Mouse (Mus musculus) hindbrain, embryonic 14.5 days (tissue): ENCODE data around the gene Ak6. TPM values are rescaled to one million over a fixed set of nuclear protein-coding genes. Genes with fewer than 3 reads are reported as not detected.
A peak's percentile ranks its signal among the peaks of the same experiment; 100 is the strongest.

Source experiments
- ATAC-seq: fragments of 200-750 bp; cut with Nextera tagmentation; 2 replicates; pipeline ENCODE4 v1.8.0; 2017; ENCODE audit warnings: moderate number of reproducible peaks, mild to moderate bottlenecking, moderate TSS enrichment, moderate library complexity; ENCODE audit not compliant: low FRiP score
- DNase-seq: peaks from one replicate; pipeline ENCODE4 v3.0.0-alpha.2; 2015; ENCODE audit warnings: low spot score
- H3K27ac ChIP-seq: fragments of 300-500 bp; sonication (generic); 2 replicates; pipeline ENCODE4 v1.5.1; 2014; ENCODE audit warnings: mild to moderate bottlenecking, moderate library complexity
- H3K27me3 ChIP-seq: fragments of 300-500 bp; sonication (generic); 2 replicates; pipeline ENCODE4 v1.6.1; 2014; ENCODE audit warnings: mild to moderate bottlenecking, low read length, mixed read lengths; ENCODE audit not compliant: control insufficient read depth, insufficient read depth
- H3K36me3 ChIP-seq: fragments of 300-500 bp; sonication (generic); replicated peaks from 2 replicates; pipeline ENCODE4 v1.6.1; 2014; ENCODE audit not compliant: control insufficient read depth, insufficient read depth
- H3K4me1 ChIP-seq: fragments of 300-500 bp; sonication (generic); replicated peaks from 2 replicates; pipeline ENCODE4 v1.6.1; 2014; ENCODE audit warnings: antibody characterized with exemption, low read length, mixed read lengths; ENCODE audit not compliant: control insufficient read depth, insufficient read depth
- H3K4me2 ChIP-seq: fragments of 300-500 bp; sonication (generic); replicated peaks from 2 replicates; pipeline ENCODE4 v1.6.1; 2014; ENCODE audit warnings: mild to moderate bottlenecking, moderate library complexity
- H3K4me3 ChIP-seq: fragments of 300-500 bp; sonication (generic); replicated peaks from 2 replicates; pipeline ENCODE4 v1.5.1; 2014; ENCODE audit warnings: mild to moderate bottlenecking, low read length
- H3K9ac ChIP-seq: fragments of 300-500 bp; sonication (generic); 2 replicates; pipeline ENCODE4 v1.6.1; 2014
- H3K9me3 ChIP-seq: fragments of 300-500 bp; sonication (generic); 2 replicates; pipeline ENCODE4 v1.6.1; 2016; ENCODE audit warnings: low read length; ENCODE audit not compliant: control insufficient read depth
- WGBS: fragments of 180-500 bp; shearing (Covaris S2); extraction: QIAGEN DNeasy Blood & Tissue Kit; methylation state at CpG from one replicate; pipeline ENCODE4 v1.1.7; 2014; 5-methylcytosine and 5-hydroxymethylcytosine counted together
- polyA plus RNA-seq: library from polyadenylated mRNA; unstranded; fragments of >200 nt; fragmentation: Nextera tagmentation; extraction: Ambion mirVana; gene quantifications from 2 replicates; pipeline ENCODE4 v1.2.1, GENCODE M21; 2014

The Ak6 gene
- polyA plus RNA-seq, 1 experiment from 2014 or later: 314 TPM

- Histone ChIP-seq H3K4me2 (no peak overlapping the region), H3K27me3 (no peaks in the 10 kb centered on the region), H3K4me1 (no peaks in the 10 kb centered on the region), H3K9ac (no peak overlapping the region), H3K36me3 (peaks cover 19% of the 10 kb centered on the region), H3K27ac (no peak overlapping the region), H3K9me3 (no peaks in the 10 kb centered on the region), H3K4me3 (no peak overlapping the region)
- DNase-seq (no peak), ATAC-seq (no peak)
- WGBS: 93% methylated on average over 5 of the region's 5 CpGs
Observed at GRCm38 (mm10) chr13:100658091-100658490, 7.3 kb downstream of the Ak6 start.

GRCm38 (mm10) chr13:100659864-100660456 is 9.2 kb downstream of the Ak6 start:
- peak; percentile 83 for DNase-seq
- Histone ChIP-seq H3K36me3 (peaks cover 14% of the 10 kb centered on the region), H3K4me1 (no peaks in the 10 kb centered on the region), H3K27ac (no peak overlapping the region), H3K4me2 (no peak overlapping the region), H3K9me3 (no peaks in the 10 kb centered on the region), H3K4me3 (no peak overlapping the region), H3K9ac (no peak overlapping the region), H3K27me3 (no peaks in the 10 kb centered on the region)
- ATAC-seq: no peak
- WGBS: 50% methylated on average over 4 of the region's 4 CpGs

DNA sequence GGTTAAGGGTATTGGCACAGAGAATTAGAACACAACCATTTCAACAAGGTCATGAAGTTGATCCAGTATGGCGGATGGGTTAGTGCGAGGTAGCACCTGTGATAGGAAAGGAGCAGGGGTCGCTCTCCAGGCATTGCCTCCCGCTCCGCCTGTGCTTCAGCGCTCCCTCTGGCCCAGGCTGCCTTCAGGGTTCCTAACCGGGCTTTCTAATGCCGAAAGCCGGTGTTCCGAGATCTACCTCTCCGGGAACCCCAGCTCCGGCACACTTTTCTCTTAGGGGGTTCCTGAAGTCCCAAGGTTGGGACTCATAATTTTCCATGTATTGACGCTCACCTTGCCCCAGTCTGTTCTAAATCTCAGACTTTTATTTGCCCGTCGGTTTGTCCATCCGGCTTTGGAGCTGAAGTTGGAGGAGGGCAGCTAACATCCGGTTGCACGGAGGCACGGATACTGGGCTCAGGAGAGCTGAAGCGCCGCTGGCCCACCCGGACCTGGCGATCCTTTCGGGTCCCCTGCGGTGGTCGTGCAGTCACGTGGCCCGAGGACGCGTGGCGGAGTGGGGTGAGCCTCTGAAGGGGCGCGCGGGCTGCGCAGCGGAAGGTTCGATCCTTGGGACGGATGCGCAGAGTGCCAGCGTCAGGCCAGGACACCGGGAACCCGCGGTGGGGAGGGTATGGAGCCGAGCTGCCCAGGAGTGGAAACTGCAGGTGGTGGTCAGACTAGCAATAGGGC is 18.7 kb downstream of the Ak6 start, which contains the start of gene Ccdc125:
Gene Ccdc125 (plus strand): TSS at position 427 of the 732 bp plus-strand sequence.
- peak within 1 kb of the TSS; percentile 51 for H3K9ac ChIP-seq
- ATAC-seq (peak; percentile 68; the same call in 1 of the 2 replicates), DNase-seq (no peak)
- no peaks in the 10 kb centered on the region; the same call in 1 of the 2 replicates for H3K4me1 ChIP-seq
- WGBS: under 1% methylated on average over 44 of the region's 44 CpGs
- H3K36me3 ChIP-seq: peaks cover 15% of the 10 kb centered on the region
- H3K27me3 ChIP-seq: no peaks in the 10 kb centered on the region; the same call in 1 of the 2 replicates
- H3K27ac ChIP-seq: no peak within 1 kb of the TSS
- no peaks in the 10 kb centered on the region; the same call in 1 of the 2 replicates for H3K9me3 ChIP-seq
- peak within 1 kb of the TSS; percentile 71 for H3K4me2 ChIP-seq
- H3K4me3 ChIP-seq: peak within 1 kb of the TSS; percentile 37

- peak overlapping the region; percentile 71 for H3K4me2 ChIP-seq
- H3K36me3 ChIP-seq: peaks cover 15% of the 10 kb centered on the region
- no peaks in the 10 kb centered on the region; the same call in 1 of the 2 replicates for H3K9me3 ChIP-seq
- DNase-seq (no peak), ATAC-seq (no peak)
- WGBS: 67% methylated on average over 9 of the region's 9 CpGs
- no peaks in the 10 kb centered on the region; the same call in 1 of the 2 replicates for H3K4me1 ChIP-seq
- no peak overlapping the region for H3K27ac ChIP-seq
- H3K27me3 ChIP-seq: no peaks in the 10 kb centered on the region; the same call in 1 of the 2 replicates
- peak overlapping the region; percentile 51; the same call in 1 of the 2 replicates for H3K9ac ChIP-seq
- H3K4me3 ChIP-seq: peak overlapping the region; percentile 37; the same call in 1 of the 2 replicates
Observed at GRCm38 (mm10) chr13:100670181-100670741, 19.5 kb downstream of the Ak6 start.

DNA sequence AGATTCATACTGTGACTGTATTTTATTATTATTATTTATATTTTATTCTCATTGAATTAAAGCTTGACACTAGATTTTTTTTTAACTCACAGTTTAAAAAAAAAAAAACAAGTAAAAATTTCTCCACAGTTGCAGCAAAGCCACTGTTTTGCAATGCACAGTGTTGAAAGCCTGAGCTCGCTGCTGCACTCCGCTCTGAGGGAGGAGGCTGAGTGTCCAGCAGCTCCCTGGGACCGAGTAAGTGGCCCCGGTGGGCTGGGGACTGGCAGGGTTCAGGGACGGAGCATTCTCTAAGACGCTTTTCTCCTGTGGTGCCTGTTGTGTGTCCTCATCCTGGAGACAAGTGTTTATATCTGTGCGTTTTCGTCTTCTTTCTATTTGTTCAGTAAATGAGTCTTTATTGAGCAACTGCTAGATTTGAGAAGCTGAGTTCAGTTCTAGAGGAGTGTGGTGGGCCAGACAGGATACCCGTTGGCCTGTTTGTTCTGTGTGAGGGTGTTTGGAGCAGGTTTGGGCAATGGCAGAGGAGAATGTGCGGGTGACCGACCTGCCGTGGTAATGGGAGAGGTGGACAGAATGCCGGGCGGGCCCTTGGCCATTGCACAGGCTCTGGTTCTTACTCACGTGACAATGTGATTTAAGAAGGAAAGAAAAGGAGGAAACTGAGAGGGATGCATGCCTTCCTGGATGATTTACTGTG is 25.3 kb downstream of the Ak6 start:
- no peak overlapping the region for H3K4me3 ChIP-seq
- DNase-seq (no peak), ATAC-seq (no peak)
- H3K9ac ChIP-seq: no peak overlapping the region
- no peaks in the 10 kb centered on the region for H3K4me1 ChIP-seq
- no peaks in the 10 kb centered on the region for H3K27me3 ChIP-seq
- H3K9me3 ChIP-seq: no peaks in the 10 kb centered on the region; the same call in 1 of the 2 replicates
- 89% methylated on average over 15 of the region's 15 CpGs for WGBS
- H3K27ac ChIP-seq: no peak overlapping the region
- H3K4me2 ChIP-seq: no peak overlapping the region
- no peaks in the 10 kb centered on the region for H3K36me3 ChIP-seq

- 90% methylated on average over 8 of the region's 8 CpGs for WGBS
- Histone ChIP-seq H3K27ac (no peak overlapping the region), H3K36me3 (no peaks in the 10 kb centered on the region), H3K9ac (no peak overlapping the region), H3K9me3 (no peaks in the 10 kb centered on the region), H3K4me2 (no peak overlapping the region), H3K4me3 (no peak overlapping the region), H3K4me1 (no peaks in the 10 kb centered on the region), H3K27me3 (no peaks in the 10 kb centered on the region)
- ATAC-seq (no peak), DNase-seq (no peak)
Observed at GRCm38 (mm10) chr13:100681615-100682014, 30.8 kb downstream of the Ak6 start.

- 82% methylated on average over 2 of the region's 2 CpGs for WGBS
- ATAC-seq (no peak), DNase-seq (no peak)
- Histone ChIP-seq H3K4me1 (no peaks in the 10 kb centered on the region), H3K36me3 (no peaks in the 10 kb centered on the region), H3K9me3 (no peaks in the 10 kb centered on the region), H3K9ac (no peak overlapping the region), H3K4me2 (no peak overlapping the region), H3K27me3 (no peaks in the 10 kb centered on the region), H3K27ac (no peak overlapping the region), H3K4me3 (no peak overlapping the region)
Observed at GRCm38 (mm10) chr13:100682837-100683236, 32.1 kb downstream of the Ak6 start.

DNA sequence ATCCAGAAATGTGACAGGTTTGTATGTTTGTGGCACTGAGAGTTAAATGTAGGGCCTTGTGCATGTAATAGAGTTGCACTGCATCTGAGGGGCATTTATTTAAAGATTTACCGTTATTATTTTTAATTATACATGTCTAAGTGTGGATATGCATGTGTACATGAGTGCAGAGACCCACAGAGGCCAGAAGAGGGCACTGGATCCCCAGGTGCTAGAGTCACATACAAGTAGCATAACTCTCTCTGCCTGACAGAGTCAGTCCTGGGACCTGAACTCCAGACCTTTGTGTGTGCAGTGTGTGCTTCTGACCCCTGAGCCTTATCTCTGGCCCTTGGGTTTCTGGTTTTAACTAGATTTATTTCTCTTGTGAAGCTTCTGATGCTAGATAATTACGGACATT is 33.6 kb downstream of the Ak6 start:
- 72% methylated on average over 2 of the region's 2 CpGs for WGBS
- Histone ChIP-seq H3K4me3 (no peak overlapping the region), H3K36me3 (no peaks in the 10 kb centered on the region), H3K9me3 (no peaks in the 10 kb centered on the region), H3K27me3 (no peaks in the 10 kb centered on the region), H3K27ac (no peak overlapping the region), H3K4me1 (no peaks in the 10 kb centered on the region), H3K4me2 (no peak overlapping the region), H3K9ac (no peak overlapping the region)
- DNase-seq (no peak), ATAC-seq (no peak)

- Histone ChIP-seq H3K27me3 (no peaks in the 10 kb centered on the region), H3K9ac (no peak overlapping the region), H3K4me2 (no peak overlapping the region), H3K36me3 (no peaks in the 10 kb centered on the region), H3K4me1 (no peaks in the 10 kb centered on the region), H3K4me3 (no peak overlapping the region), H3K9me3 (no peaks in the 10 kb centered on the region), H3K27ac (no peak overlapping the region)
- 65% methylated on average over 7 of the region's 7 CpGs for whole genome bisulfite sequencing
- DNase-seq (no peak), ATAC-seq (no peak)
Observed at GRCm38 (mm10) chr13:100687513-100687912, 36.7 kb downstream of the Ak6 start.
